Mouse (Mus musculus): ENCODE measurements at regions not wholly inside any gene's neighbourhood (a gene's known extent, or its start where the extent isn't known, plus 50 kb on each side); places are given as distances from the start of the nearest gene placed in this dataset.

- no peak for DNase-seq (ENCODE audit: low read depth, low spot score)
Measured at GRCm38 (mm10) chr7:71873817-71874216, 432.6 kb downstream of the Mctp2 start.

GRCm38 (mm10) chr7:71872912-71873311, 433.5 kb downstream of the Mctp2 start:
- no peak for DNase-seq (ENCODE audit: low read depth, low spot score)

DNA sequence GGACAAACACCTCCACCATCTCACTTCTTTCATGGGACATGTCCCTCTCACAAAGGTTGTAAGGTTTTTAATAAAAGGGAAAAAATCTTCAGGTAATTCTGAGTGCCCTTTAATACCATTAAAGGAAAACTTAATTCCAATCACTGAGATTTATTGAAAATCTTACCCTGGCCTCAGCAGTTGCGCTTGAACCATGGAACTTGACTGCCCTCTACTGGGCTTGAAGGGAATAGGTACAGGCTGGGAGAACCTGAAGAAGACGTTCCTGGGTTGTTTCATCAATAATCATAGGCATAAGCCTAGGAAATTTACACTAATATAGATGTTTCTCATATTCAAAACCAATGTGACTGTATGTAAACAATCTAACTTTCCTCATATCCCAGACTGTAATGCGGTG, 439.3 kb downstream of the Mctp2 start:
- peak; percentile 36 for DNase-seq (ENCODE audit: low read depth, low spot score)

DNA sequence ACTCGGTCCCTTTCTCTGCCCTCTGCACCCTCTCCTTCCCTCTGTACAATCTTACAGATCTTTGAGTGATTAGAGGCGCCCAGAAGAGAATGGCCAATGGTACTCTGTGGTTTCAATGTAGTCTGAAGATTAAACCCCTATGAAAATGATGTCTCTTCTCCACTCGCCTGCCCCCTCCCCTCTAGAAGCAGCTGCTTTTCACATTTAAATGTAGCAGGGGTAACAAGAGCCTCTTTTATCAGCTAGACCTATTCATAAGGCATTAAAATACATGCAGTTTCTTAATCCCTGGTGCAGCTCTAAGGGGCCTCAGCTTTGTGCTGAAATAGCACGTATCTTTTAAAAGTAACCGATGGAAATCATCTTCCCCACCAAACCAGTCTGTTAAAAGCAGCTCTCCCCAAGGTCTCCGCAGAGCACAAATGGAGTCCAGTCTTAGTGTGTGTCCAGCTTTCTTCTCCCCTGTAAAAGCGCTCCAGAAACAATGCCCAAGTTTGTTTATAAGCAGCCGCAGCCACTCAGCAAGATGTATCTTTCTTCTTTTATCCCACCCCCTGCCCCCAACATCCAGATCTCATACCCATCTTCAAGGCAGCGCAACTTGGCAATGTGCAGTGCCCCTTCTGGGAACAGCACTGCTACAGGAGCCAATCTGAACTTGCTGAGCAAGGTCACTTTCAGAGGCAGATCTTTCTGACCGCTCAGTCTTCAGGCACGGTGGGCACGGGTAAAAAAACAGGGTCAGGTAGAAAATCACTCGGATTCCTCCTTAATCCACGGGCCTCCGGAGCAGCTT, 440.8 kb downstream of the Mctp2 start:
- DNase-seq (ENCODE audit: low read depth, low spot score) = no peak

GRCm38 (mm10) chr7:71852864-71853263, 453.5 kb downstream of the Mctp2 start:
- DNase-seq (ENCODE audit: low read depth, low spot score) = no peak

DNA sequence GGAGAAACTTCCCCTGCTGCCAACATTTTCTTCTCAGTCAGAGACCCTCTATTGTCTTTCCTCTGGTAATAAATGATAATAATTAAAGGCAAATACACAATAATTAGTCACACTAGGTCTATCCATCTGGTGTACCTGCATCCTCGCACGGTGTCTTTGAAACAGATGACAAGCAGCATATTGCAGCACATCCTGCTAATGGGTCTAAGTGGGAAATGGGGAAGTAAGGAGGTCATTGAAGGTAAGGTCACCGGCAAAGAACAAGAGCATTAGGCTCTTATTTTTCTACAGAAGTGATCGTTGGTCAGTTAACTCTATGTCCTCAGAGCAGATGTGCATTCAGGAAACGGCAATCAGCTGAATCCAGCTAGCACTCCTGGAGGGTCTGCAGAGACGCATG, 457.2 kb downstream of the Mctp2 start:
- DNase-seq (ENCODE audit: low read depth, low spot score) = no peak

GRCm38 (mm10) chr7:71837845-71838244, 468.6 kb downstream of the Mctp2 start:
- peak; percentile 47 for DNase-seq (ENCODE audit: low read depth, low spot score)

GRCm38 (mm10) chr7:71831790-71832525, 474.4 kb downstream of the Mctp2 start:
- no peak for DNase-seq (ENCODE audit: low read depth, low spot score)

- DNase-seq (ENCODE audit: low read depth, low spot score) = no peak
Measured at GRCm38 (mm10) chr7:71829567-71829966, 476.8 kb downstream of the Mctp2 start.

DNA sequence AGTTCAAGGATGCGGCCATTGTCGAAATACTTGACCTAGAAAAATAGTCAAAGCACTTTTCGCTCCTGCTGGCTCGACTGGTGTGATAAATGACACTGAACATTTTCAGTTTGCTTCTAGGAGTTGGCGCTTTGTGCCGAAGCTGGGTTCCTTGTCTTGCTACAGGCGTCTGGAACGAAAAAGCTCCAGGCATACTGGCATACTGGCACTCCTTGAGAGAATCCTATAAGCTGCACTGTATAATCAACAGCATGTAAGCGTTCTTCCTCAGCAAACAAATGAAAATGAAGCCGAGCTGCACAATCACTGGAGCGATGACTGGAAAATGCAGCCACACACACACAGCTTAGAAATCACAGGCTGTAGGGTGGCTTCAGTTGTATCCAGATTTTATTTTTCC, 464.9 kb upstream of the Gm10295 start:
- DNase-seq (ENCODE audit: low read depth, low spot score) = no peak

DNA sequence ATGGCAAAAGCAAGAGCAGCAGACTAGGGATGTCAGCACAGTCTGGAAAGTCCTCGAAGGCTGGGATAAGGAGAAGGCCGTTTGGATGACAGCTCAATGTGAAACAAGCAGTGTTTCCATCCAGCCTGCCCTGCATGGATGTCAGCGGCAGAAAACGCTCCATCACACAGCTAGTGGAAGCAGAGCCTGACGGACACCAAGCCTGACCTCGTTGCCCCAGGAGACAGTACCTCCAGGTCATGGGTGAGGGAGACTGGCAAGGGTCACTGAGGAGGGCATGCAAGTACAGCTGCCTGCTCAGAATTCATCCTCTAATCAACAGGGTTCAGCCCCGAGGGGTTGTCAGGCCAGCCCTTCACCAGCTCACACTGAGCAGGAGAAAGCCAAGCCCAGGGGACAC, 442.9 kb upstream of the Gm10295 start:
- no peak for DNase-seq (ENCODE audit: low read depth, low spot score)

DNA sequence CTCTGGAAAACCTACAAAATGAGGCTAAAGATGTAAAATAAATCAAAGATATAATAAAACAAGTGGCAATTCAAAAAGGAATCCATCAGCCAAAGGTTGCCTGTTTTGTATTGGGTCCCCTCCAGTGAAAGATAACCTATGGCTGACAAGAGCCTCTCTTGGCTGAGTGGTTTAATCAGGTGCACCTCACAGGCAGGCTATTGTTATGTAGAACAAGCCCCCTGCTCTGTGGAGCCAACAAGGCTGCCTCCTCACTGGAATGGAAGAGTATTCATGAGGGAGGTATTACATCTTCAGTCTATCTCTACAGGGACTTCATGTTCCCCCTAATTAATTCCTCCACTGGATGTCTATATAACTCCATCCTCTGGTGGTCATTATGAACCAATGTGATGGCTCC, 437.1 kb upstream of the Gm10295 start:
- DNase-seq (ENCODE audit: low read depth, low spot score) = peak; percentile 65

GRCm38 (mm10) chr7:71782496-71782895, 431.2 kb upstream of the Gm10295 start:
- DNase-seq (ENCODE audit: low read depth, low spot score) = no peak

- DNase-seq (ENCODE audit: low read depth, low spot score) = no peak
Measured at GRCm38 (mm10) chr7:71749886-71750285, 398.6 kb upstream of the Gm10295 start.

DNA sequence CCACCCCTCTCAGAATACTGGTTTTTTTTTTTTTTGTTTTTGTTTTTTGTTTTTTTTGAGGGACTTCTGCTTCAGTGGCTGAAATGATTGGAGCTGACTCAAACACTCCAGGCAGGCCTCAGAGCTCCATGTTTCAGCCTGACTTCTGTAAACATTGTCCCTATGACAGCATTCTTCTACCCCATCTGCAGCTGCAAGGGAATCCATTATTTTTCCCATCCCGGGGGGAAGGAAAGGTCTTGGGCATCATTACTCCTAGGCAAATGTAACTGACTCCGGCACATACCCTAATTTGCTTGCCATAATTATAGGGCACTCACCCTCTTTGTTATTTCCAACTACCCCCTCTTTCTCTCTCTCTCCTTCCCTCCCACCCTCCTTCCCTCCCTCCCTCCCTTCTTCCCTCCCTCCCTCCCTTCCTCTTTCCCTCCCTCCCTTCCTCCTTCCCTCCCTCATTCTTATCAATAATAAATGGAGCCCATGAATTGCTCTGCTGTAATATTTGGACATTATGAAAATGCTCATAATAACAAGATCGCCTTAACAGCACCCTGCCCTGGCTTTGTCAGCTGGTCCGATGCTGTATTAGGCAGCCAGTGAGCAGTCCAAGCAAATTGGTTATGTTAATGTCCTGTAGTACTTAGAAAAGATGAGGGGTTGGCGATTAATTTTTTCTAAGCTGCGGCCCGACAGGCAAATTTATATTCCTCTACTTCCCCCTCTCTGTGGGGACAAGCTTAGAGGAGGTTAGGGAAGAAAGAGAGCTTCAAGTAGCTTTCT, 395.0 kb upstream of the Gm10295 start:
- no peak for DNase-seq (ENCODE audit: low read depth, low spot score)

DNA sequence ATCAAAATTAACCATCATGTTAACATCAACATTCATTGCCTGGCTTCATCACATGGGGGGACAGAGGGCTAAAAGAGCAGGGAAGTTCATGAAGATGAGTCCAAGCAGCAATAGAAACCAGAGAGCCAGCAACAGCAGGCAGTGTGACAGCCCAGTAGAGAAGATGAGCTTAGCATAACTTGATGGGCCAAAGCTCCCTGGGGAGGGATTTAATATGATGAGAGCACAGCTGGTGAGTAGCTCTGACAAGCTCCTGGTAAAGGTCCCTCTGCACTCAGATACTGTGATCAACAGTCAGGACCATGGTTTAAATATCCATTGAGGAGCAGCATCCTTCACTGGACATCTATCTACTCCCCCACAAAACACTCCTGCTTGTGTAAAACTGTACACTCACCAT, 377.2 kb upstream of the Gm10295 start:
- DNase-seq (ENCODE audit: low read depth, low spot score) = no peak

GRCm38 (mm10) chr7:71708209-71708608, 356.9 kb upstream of the Gm10295 start:
- DNase-seq (ENCODE audit: low read depth, low spot score) = no peak

DNA sequence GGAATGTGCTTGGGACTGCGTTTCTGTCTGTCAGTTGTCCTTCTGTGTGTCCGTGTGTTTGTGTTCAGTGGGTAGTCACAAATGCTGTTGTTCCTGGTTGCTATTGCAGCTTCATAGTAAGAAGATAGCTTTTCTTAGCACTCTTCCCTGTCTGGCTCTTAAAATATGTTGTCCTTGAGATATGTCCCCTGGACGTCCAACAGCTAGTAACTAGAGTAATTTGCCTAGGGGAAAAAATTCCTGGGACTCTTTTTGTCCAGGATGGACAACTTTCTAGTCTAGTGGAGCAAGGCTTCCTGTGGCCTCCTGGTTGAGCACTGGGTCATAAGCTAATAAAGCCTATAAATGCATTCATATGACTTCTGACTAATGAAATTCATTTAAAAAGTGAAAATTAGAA, 354.9 kb upstream of the Gm10295 start:
- no peak for DNase-seq (ENCODE audit: low read depth, low spot score)

GRCm38 (mm10) chr7:71705426-71706050, 354.3 kb upstream of the Gm10295 start:
- DNase-seq (ENCODE audit: low read depth, low spot score) = peak; percentile 56

GRCm38 (mm10) chr7:71704661-71705240, 353.5 kb upstream of the Gm10295 start:
- DNase-seq (ENCODE audit: low read depth, low spot score) = no peak
